Mouse (Mus musculus) embryonic facial prominence, embryonic 12.5 days (tissue): ENCODE results near the gene Uts2. TPM values are rescaled to one million over a fixed set of nuclear protein-coding genes. Genes with fewer than 3 reads are reported as not detected.
"Not testable (repeated sequence)": the region's sequence is repeated elsewhere in the genome, so short reads cannot be mapped to it uniquely, and the experiment has no call there.

Source experiments
- ATAC-seq: fragments of 200-750 bp; cut with Nextera tagmentation; 2 replicates; pipeline ENCODE4 v1.8.0; 2017; ENCODE audit not compliant: insufficient number of reproducible peaks, insufficient read depth, low FRiP score, low TSS enrichment
- H3K27ac ChIP-seq: fragments of 300-500 bp; sonication (generic); 2 replicates; pipeline ENCODE4 v1.5.1; 2016; ENCODE audit warnings: mild to moderate bottlenecking
- H3K27me3 ChIP-seq: fragments of 300-500 bp; sonication (generic); 2 replicates; pipeline ENCODE4 v1.6.1; 2016; ENCODE audit warnings: mild to moderate bottlenecking, moderate library complexity
- H3K36me3 ChIP-seq: fragments of 300-500 bp; sonication (generic); 2 replicates; pipeline ENCODE4 v1.6.1; 2016; ENCODE audit warnings: mild to moderate bottlenecking
- H3K4me1 ChIP-seq: fragments of 300-500 bp; sonication (generic); 2 replicates; pipeline ENCODE4 v1.6.1; 2016
- H3K4me2 ChIP-seq: fragments of 300-500 bp; sonication (generic); replicated peaks from 2 replicates; pipeline ENCODE4 v1.6.1; 2016; ENCODE audit warnings: mild to moderate bottlenecking, moderate library complexity
- H3K4me3 ChIP-seq: fragments of 300-500 bp; sonication (generic); 2 replicates; pipeline ENCODE4 v1.5.1; 2016; ENCODE audit warnings: mild to moderate bottlenecking
- H3K9ac ChIP-seq: fragments of 300-500 bp; sonication (generic); 2 replicates; pipeline ENCODE4 v1.6.1; 2016; ENCODE audit warnings: mild to moderate bottlenecking, moderate library complexity
- H3K9me3 ChIP-seq: fragments of 300-500 bp; sonication (generic); 2 replicates; pipeline ENCODE4 v1.6.1; 2016; ENCODE audit warnings: mild to moderate bottlenecking, moderate library complexity
- WGBS: fragments of 180-500 bp; shearing (Covaris S2); methylation state at CpG from one replicate; pipeline ENCODE4 v1.1.7; 2016; 5-methylcytosine and 5-hydroxymethylcytosine counted together
- polyA plus RNA-seq: library from polyadenylated mRNA; unstranded; fragments of >200 nt; fragmentation: Nextera tagmentation; extraction: Ambion mirVana; gene quantifications from 2 replicates; pipeline ENCODE4 v1.2.1, GENCODE M21; 2016

Gene Uts2
- polyA plus RNA-seq, 1 experiment from 2014 or later = not detected

- Histone ChIP-seq H3K9ac (no peak overlapping the region), H3K9me3 (no peaks in the 10 kb centered on the region), H3K27ac (no peak overlapping the region), H3K4me2 (no peak overlapping the region), H3K4me3 (no peak overlapping the region), H3K4me1 (no peaks in the 10 kb centered on the region), H3K36me3 (no peaks in the 10 kb centered on the region), H3K27me3 (no peaks in the 10 kb centered on the region)
- no peak for ATAC-seq
- WGBS = 31% methylated on average over 1 of the region's 1 CpGs
Measured at GRCm38 (mm10) chr4:150975145-150975544, 21.8 kb upstream of the Uts2 start.

GRCm38 (mm10) chr4:150978156-150978910 is 18.6 kb upstream of the Uts2 start:
- H3K4me1 ChIP-seq = no peaks in the 10 kb centered on the region
- H3K36me3 ChIP-seq = no peaks in the 10 kb centered on the region
- no peak for ATAC-seq
- no peak overlapping the region for H3K4me2 ChIP-seq
- no peaks in the 10 kb centered on the region for H3K9me3 ChIP-seq
- no peak overlapping the region for H3K9ac ChIP-seq
- H3K27me3 ChIP-seq = no peaks in the 10 kb centered on the region
- H3K4me3 ChIP-seq = no peak overlapping the region
- WGBS = 87% methylated on average over 21 of the region's 21 CpGs
- H3K27ac ChIP-seq = no peak overlapping the region

- Histone ChIP-seq H3K27me3 (no peaks in the 10 kb centered on the region), H3K4me1 (no peaks in the 10 kb centered on the region), H3K9ac (no peak overlapping the region), H3K27ac (no peak overlapping the region), H3K36me3 (no peaks in the 10 kb centered on the region), H3K4me3 (no peak overlapping the region), H3K9me3 (no peaks in the 10 kb centered on the region), H3K4me2 (no peak overlapping the region)
- no peak for ATAC-seq
- 75% methylated on average over 9 of the region's 9 CpGs for WGBS
Measured at GRCm38 (mm10) chr4:150979455-150979854, 17.4 kb upstream of the Uts2 start.

GRCm38 (mm10) chr4:150980153-150980552 is 16.7 kb upstream of the Uts2 start:
- ATAC-seq = no peak
- WGBS = 88% methylated on average over 5 of the region's 5 CpGs

GRCm38 (mm10) chr4:150990148-150990547 is 6.7 kb upstream of the Uts2 start:
- Histone ChIP-seq H3K9me3 (no peaks in the 10 kb centered on the region), H3K4me2 (no peak overlapping the region), H3K27ac (no peak overlapping the region), H3K9ac (no peak overlapping the region), H3K36me3 (no peaks in the 10 kb centered on the region), H3K4me1 (no peaks in the 10 kb centered on the region), H3K4me3 (no peak overlapping the region), H3K27me3 (no peaks in the 10 kb centered on the region)
- ATAC-seq = no peak
- 44% methylated on average over 6 of the region's 6 CpGs for WGBS

More at GRCm38 (mm10) chr4:150980153-150980552, 16.7 kb upstream of the Uts2 start:
- no peak overlapping the region for H3K4me3 ChIP-seq
- no peak overlapping the region for H3K9ac ChIP-seq
- no peaks in the 10 kb centered on the region for H3K27me3 ChIP-seq
- H3K4me2 ChIP-seq = no peak overlapping the region
- no peak overlapping the region for H3K27ac ChIP-seq
- H3K4me1 ChIP-seq = no peaks in the 10 kb centered on the region
- no peaks in the 10 kb centered on the region for H3K9me3 ChIP-seq
- no peaks in the 10 kb centered on the region for H3K36me3 ChIP-seq

GRCm38 (mm10) chr4:150998626-150999025 is 1.7 kb downstream of the Uts2 start:
- Histone ChIP-seq H3K4me3 (no peak overlapping the region), H3K36me3 (no peaks in the 10 kb centered on the region), H3K27ac (no peak overlapping the region), H3K9ac (no peak overlapping the region), H3K4me1 (no peaks in the 10 kb centered on the region), H3K27me3 (no peaks in the 10 kb centered on the region), H3K9me3 (no peaks in the 10 kb centered on the region), H3K4me2 (no peak overlapping the region)
- 88% methylated on average over 9 of the region's 9 CpGs for WGBS
- ATAC-seq = no peak

GRCm38 (mm10) chr4:151001397-151001796 is 4.5 kb downstream of the Uts2 start:
- H3K4me2 ChIP-seq = no peak overlapping the region
- 71% methylated on average over 13 of the region's 13 CpGs for WGBS
- no peaks in the 10 kb centered on the region for H3K36me3 ChIP-seq
- H3K4me3 ChIP-seq = no peak overlapping the region
- no peaks in the 10 kb centered on the region for H3K9me3 ChIP-seq
- H3K27ac ChIP-seq = no peak overlapping the region
- H3K4me1 ChIP-seq = no peaks in the 10 kb centered on the region
- ATAC-seq = no peak
- H3K27me3 ChIP-seq = no peaks in the 10 kb centered on the region
- H3K9ac ChIP-seq = no peak overlapping the region

- WGBS = 93% methylated on average over 13 of the region's 13 CpGs
- Histone ChIP-seq H3K9me3 (no peaks in the 10 kb centered on the region), H3K9ac (no peak overlapping the region), H3K4me1 (no peaks in the 10 kb centered on the region), H3K27me3 (no peaks in the 10 kb centered on the region), H3K4me2 (no peak overlapping the region), H3K36me3 (no peaks in the 10 kb centered on the region), H3K4me3 (no peak overlapping the region), H3K27ac (no peak overlapping the region)
- ATAC-seq = no peak
Measured at GRCm38 (mm10) chr4:151005656-151006318, 8.9 kb downstream of the Uts2 start.

GRCm38 (mm10) chr4:151006945-151007344 is 10.0 kb downstream of the Uts2 start:
- Histone ChIP-seq H3K36me3 (peaks cover 1% of the 10 kb centered on the region; the same call in 1 of the 2 replicates), H3K4me1 (no peaks in the 10 kb centered on the region), H3K27me3 (no peaks in the 10 kb centered on the region), H3K9ac (no peak overlapping the region), H3K9me3 (no peaks in the 10 kb centered on the region), H3K27ac (no peak overlapping the region), H3K4me3 (no peak overlapping the region), H3K4me2 (no peak overlapping the region)
- ATAC-seq = no peak
- WGBS = 55% methylated on average over 6 of the region's 6 CpGs

GRCm38 (mm10) chr4:151010316-151010715 is 13.4 kb downstream of the Uts2 start:
- H3K9ac ChIP-seq = no peak overlapping the region
- no peak overlapping the region for H3K27ac ChIP-seq
- H3K36me3 ChIP-seq = peaks cover 8% of the 10 kb centered on the region; the same call in 1 of the 2 replicates
- no peaks in the 10 kb centered on the region for H3K9me3 ChIP-seq
- no peaks in the 10 kb centered on the region for H3K4me1 ChIP-seq
- no peak overlapping the region for H3K4me3 ChIP-seq
- 93% methylated on average over 7 of the region's 7 CpGs for WGBS
- no peaks in the 10 kb centered on the region for H3K27me3 ChIP-seq
- no peak for ATAC-seq
- H3K4me2 ChIP-seq = no peak overlapping the region

GRCm38 (mm10) chr4:151015946-151016345 is 19.0 kb downstream of the Uts2 start:
- Histone ChIP-seq H3K36me3 (peaks cover 28% of the 10 kb centered on the region), H3K4me1 (no peaks in the 10 kb centered on the region), H3K27ac (no peak overlapping the region), H3K9me3 (no peaks in the 10 kb centered on the region), H3K4me2 (no peak overlapping the region), H3K27me3 (no peaks in the 10 kb centered on the region), H3K9ac (no peak overlapping the region), H3K4me3 (no peak overlapping the region)
- ATAC-seq = no peak
- WGBS = 43% methylated on average over 10 of the region's 10 CpGs

- not testable (repeated sequence) for H3K9ac ChIP-seq, H3K9me3 ChIP-seq, H3K4me3 ChIP-seq, H3K4me2 ChIP-seq, H3K27me3 ChIP-seq, H3K4me1 ChIP-seq, H3K27ac ChIP-seq, ATAC-seq
- 88% methylated on average over 1 of the region's 1 CpGs for WGBS
- peaks cover 23% of the 10 kb centered on the region for H3K36me3 ChIP-seq
Measured at GRCm38 (mm10) chr4:151017356-151017755, 20.5 kb downstream of the Uts2 start.
